Mouse (Mus musculus): Measurements from ENCODE around the gene Gm6657. TPM values are rescaled to one million over a fixed set of nuclear protein-coding genes. Genes with fewer than 3 reads are reported as not detected.

Gm6657 gene
- not detected in 2 replicates for polyA plus RNA-seq (2016; fragmentation: Nextera tagmentation; extraction: Ambion mirVana)

- no peak for ATAC-seq (ENCODE audit: insufficient number of reproducible peaks, low FRiP score)
- Histone ChIP-seq H3K4me1 (replicated peaks) (0 out of 2 replicates have a peak, but pooled peaks cover 3% of the 10 kb centered on the region), H3K4me3 (no peak within 1 kb of the TSS), H3K27me3 (replicated peaks) (no peaks in the 10 kb centered on the region), H3K9ac (no peak within 1 kb of the TSS), H3K27ac (ENCODE audit: poor library complexity, severe bottlenecking) (no peak within 1 kb of the TSS), H3K36me3 (no peaks in the 10 kb centered on the region), H3K4me2 (no peak within 1 kb of the TSS), H3K9me3 (replicated peaks) (no peaks in the 10 kb centered on the region)
These were observed at the start of gene Gm6657 for GRCm38 (mm10) chr12:78193942-78194341. Gene Gm6657, plus strand, starts transcription at chr12:78194242.

- WGBS, result 57% methylated on average over 7 of the region's 7 CpGs
- no peak overlapping the region for H3K9ac ChIP-seq
- H3K4me2 ChIP-seq, result no peak overlapping the region
- no peaks in the 10 kb centered on the region for H3K4me1 ChIP-seq (replicated peaks)
- no peak overlapping the region for H3K27ac ChIP-seq (ENCODE audit: poor library complexity, severe bottlenecking)
- H3K4me3 ChIP-seq, result no peak overlapping the region
- no peak for ATAC-seq (ENCODE audit: insufficient number of reproducible peaks, low FRiP score)
- H3K36me3 ChIP-seq, result no peaks in the 10 kb centered on the region
- H3K9me3 ChIP-seq (replicated peaks), result no peaks in the 10 kb centered on the region
- H3K27me3 ChIP-seq (replicated peaks), result no peaks in the 10 kb centered on the region
These were observed 40.6 kb upstream of the Gm6657 start for GRCm38 (mm10) chr12:78153308-78154002.

- no peak overlapping the region for H3K9ac ChIP-seq
- H3K4me2 ChIP-seq, result no peak overlapping the region
- H3K9me3 ChIP-seq (replicated peaks), result no peaks in the 10 kb centered on the region
- ATAC-seq (ENCODE audit: insufficient number of reproducible peaks, low FRiP score), result no peak
- H3K27ac ChIP-seq (ENCODE audit: poor library complexity, severe bottlenecking), result no peak overlapping the region
- H3K4me1 ChIP-seq (replicated peaks), result peaks cover 7% of the 10 kb centered on the region; the same call in 1 of the 2 replicates
- H3K27me3 ChIP-seq (replicated peaks), result peaks cover 7% of the 10 kb centered on the region
- H3K4me3 ChIP-seq, result no peak overlapping the region
- H3K36me3 ChIP-seq, result no peaks in the 10 kb centered on the region
These were observed 23.9 kb upstream of the Gm6657 start for GRCm38 (mm10) chr12:78170178-78170577.

GRCm38 (mm10) chr12:78173945-78174344, 20.1 kb upstream of the Gm6657 start:
- H3K9me3 ChIP-seq (replicated peaks), result no peaks in the 10 kb centered on the region
- no peak overlapping the region for H3K27ac ChIP-seq (ENCODE audit: poor library complexity, severe bottlenecking)
- H3K4me2 ChIP-seq, result no peak overlapping the region
- H3K27me3 ChIP-seq (replicated peaks), result no peaks in the 10 kb centered on the region
- H3K9ac ChIP-seq, result no peak overlapping the region
- peaks cover 7% of the 10 kb centered on the region; the same call in 1 of the 2 replicates for H3K4me1 ChIP-seq (replicated peaks)
- H3K4me3 ChIP-seq, result no peak overlapping the region
- ATAC-seq (ENCODE audit: insufficient number of reproducible peaks, low FRiP score), result no peak
- 71% methylated on average over 3 of the region's 3 CpGs for WGBS
- H3K36me3 ChIP-seq, result no peaks in the 10 kb centered on the region

- Histone ChIP-seq H3K4me3 (no peak overlapping the region), H3K27ac (ENCODE audit: poor library complexity, severe bottlenecking) (no peak overlapping the region), H3K4me2 (no peak overlapping the region), H3K36me3 (no peaks in the 10 kb centered on the region), H3K4me1 (replicated peaks) (peaks cover 5% of the 10 kb centered on the region; the same call in 1 of the 2 replicates), H3K9me3 (replicated peaks) (no peaks in the 10 kb centered on the region), H3K27me3 (replicated peaks) (no peaks in the 10 kb centered on the region), H3K9ac (no peak overlapping the region)
- WGBS, result 80% methylated on average over 4 of the region's 4 CpGs
- ATAC-seq (ENCODE audit: insufficient number of reproducible peaks, low FRiP score), result no peak
These were observed 19.4 kb upstream of the Gm6657 start for GRCm38 (mm10) chr12:78174671-78175070.

GRCm38 (mm10) chr12:78181452-78181851, 12.6 kb upstream of the Gm6657 start:
- H3K9ac ChIP-seq, result no peak overlapping the region
- no peaks in the 10 kb centered on the region for H3K9me3 ChIP-seq (replicated peaks)
- H3K4me2 ChIP-seq, result no peak overlapping the region
- H3K4me1 ChIP-seq (replicated peaks), result no peaks in the 10 kb centered on the region
- no peak overlapping the region for H3K4me3 ChIP-seq
- WGBS, result 73% methylated on average over 2 of the region's 2 CpGs
- no peaks in the 10 kb centered on the region for H3K36me3 ChIP-seq
- ATAC-seq (ENCODE audit: insufficient number of reproducible peaks, low FRiP score), result no peak
- H3K27ac ChIP-seq (ENCODE audit: poor library complexity, severe bottlenecking), result no peak overlapping the region
- no peaks in the 10 kb centered on the region for H3K27me3 ChIP-seq (replicated peaks)

GRCm38 (mm10) chr12:78195368-78195767, 1.3 kb downstream of the Gm6657 start:
- no peaks in the 10 kb centered on the region for H3K27me3 ChIP-seq (replicated peaks)
- no peak overlapping the region for H3K9ac ChIP-seq
- H3K27ac ChIP-seq (ENCODE audit: poor library complexity, severe bottlenecking), result no peak overlapping the region
- no peak overlapping the region for H3K4me2 ChIP-seq
- H3K36me3 ChIP-seq, result no peaks in the 10 kb centered on the region
- ATAC-seq (ENCODE audit: insufficient number of reproducible peaks, low FRiP score), result no peak
- WGBS, result 14% methylated on average over 2 of the region's 2 CpGs
- no peak overlapping the region for H3K4me3 ChIP-seq
- no peaks in the 10 kb centered on the region for H3K9me3 ChIP-seq (replicated peaks)
- H3K4me1 ChIP-seq (replicated peaks), result 0 out of 2 replicates have a peak, but pooled peaks cover 3% of the 10 kb centered on the region

- no peak for ATAC-seq (ENCODE audit: insufficient number of reproducible peaks, low FRiP score)
- no peaks in the 10 kb centered on the region for H3K9me3 ChIP-seq (replicated peaks)
- 70% methylated on average over 5 of the region's 5 CpGs for WGBS
These were observed 9.6 kb downstream of the Gm6657 start for GRCm38 (mm10) chr12:78203646-78204045.

GRCm38 (mm10) chr12:78205915-78206570, 12.0 kb downstream of the Gm6657 start:
- ATAC-seq (ENCODE audit: insufficient number of reproducible peaks, low FRiP score), result no peak
- Histone ChIP-seq H3K27me3 (replicated peaks) (no peaks in the 10 kb centered on the region), H3K36me3 (no peaks in the 10 kb centered on the region), H3K9ac (no peak overlapping the region), H3K9me3 (replicated peaks) (no peaks in the 10 kb centered on the region), H3K4me3 (no peak overlapping the region), H3K4me1 (replicated peaks) (no peaks in the 10 kb centered on the region), H3K4me2 (no peak overlapping the region), H3K27ac (ENCODE audit: poor library complexity, severe bottlenecking) (no peak overlapping the region)
- WGBS, result 14% methylated on average over 5 of the region's 5 CpGs

More at GRCm38 (mm10) chr12:78203646-78204045, 9.6 kb downstream of the Gm6657 start:
- Histone ChIP-seq H3K27ac (ENCODE audit: poor library complexity, severe bottlenecking) (no peak overlapping the region), H3K4me3 (no peak overlapping the region), H3K36me3 (no peaks in the 10 kb centered on the region), H3K4me2 (no peak overlapping the region), H3K4me1 (replicated peaks) (no peaks in the 10 kb centered on the region), H3K27me3 (replicated peaks) (no peaks in the 10 kb centered on the region), H3K9ac (no peak overlapping the region)

GRCm38 (mm10) chr12:78206571-78206960, 12.5 kb downstream of the Gm6657 start:
- ATAC-seq (ENCODE audit: insufficient number of reproducible peaks, low FRiP score), result no peak
- H3K4me2 ChIP-seq, result no peak overlapping the region

GRCm38 (mm10) chr12:78209856-78210255, 15.8 kb downstream of the Gm6657 start:
- H3K4me2 ChIP-seq, result no peak overlapping the region
- no peaks in the 10 kb centered on the region for H3K9me3 ChIP-seq (replicated peaks)
- H3K4me1 ChIP-seq (replicated peaks), result no peaks in the 10 kb centered on the region
- no peak overlapping the region for H3K4me3 ChIP-seq
- no peak overlapping the region for H3K27ac ChIP-seq (ENCODE audit: poor library complexity, severe bottlenecking)
- 80% methylated on average over 2 of the region's 2 CpGs for WGBS
- ATAC-seq (ENCODE audit: insufficient number of reproducible peaks, low FRiP score), result no peak
- H3K27me3 ChIP-seq (replicated peaks), result no peaks in the 10 kb centered on the region
- no peaks in the 10 kb centered on the region for H3K36me3 ChIP-seq
- H3K9ac ChIP-seq, result no peak overlapping the region

More at GRCm38 (mm10) chr12:78206571-78206960, 12.5 kb downstream of the Gm6657 start:
- H3K4me1 ChIP-seq (replicated peaks), result no peaks in the 10 kb centered on the region
- H3K36me3 ChIP-seq, result no peaks in the 10 kb centered on the region
- no peaks in the 10 kb centered on the region for H3K27me3 ChIP-seq (replicated peaks)
- no peak overlapping the region for H3K4me3 ChIP-seq
- no peak overlapping the region for H3K27ac ChIP-seq (ENCODE audit: poor library complexity, severe bottlenecking)
- H3K9ac ChIP-seq, result no peak overlapping the region
- H3K9me3 ChIP-seq (replicated peaks), result no peaks in the 10 kb centered on the region
- WGBS, result 68% methylated on average over 4 of the region's 4 CpGs
